Mouse (Mus musculus) left cerebral cortex, postnatal 4 days (tissue): ENCODE results near the gene Slc9a5. TPM values are rescaled to one million over a fixed set of nuclear protein-coding genes. Genes with fewer than 3 reads are reported as not detected.

Source experiments
- DNase-seq: peaks from one replicate; pipeline ENCODE4 v3.0.0-alpha.2; 2022
- intact Hi-C: fragments of 180-260 bp; cut with DNase I; formaldehyde crosslinking; loops from one replicate; pipeline ENCODE4 v1.15.1; 2025
- total RNA-seq, 2 experiments: library from RNA; stranded (reverse); gene quantifications; 2 replicates each; pipeline ENCODE4 v1.2.3; 2021

Slc9a5 gene
- total RNA-seq, 2 experiments from 2014 or later, result 32.6 to 37.0 TPM

DNA sequence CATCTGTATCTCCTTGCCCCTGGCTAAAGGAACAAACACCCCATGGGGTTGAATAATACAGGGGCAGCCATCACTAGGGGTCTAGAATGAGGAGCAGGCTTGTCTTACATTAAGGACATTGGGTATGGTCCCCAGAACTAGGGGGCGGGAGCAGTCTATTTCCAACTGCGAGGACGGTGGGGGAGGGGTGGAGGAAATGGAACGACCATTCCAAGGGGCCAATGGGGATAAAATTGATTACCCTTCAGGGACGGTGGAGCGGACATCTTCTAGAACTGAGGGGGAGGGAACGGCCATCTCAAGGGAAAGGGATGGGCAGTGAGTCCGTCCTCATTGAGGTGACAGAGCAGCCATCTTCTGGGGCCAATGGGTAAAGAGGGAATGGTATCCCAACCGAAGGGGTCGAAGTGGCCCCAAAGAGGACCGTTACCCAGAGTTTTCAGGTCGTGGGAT, 23.0 kb upstream of the Slc9a5 start:
- intact Hi-C loops, result no loop called here
- peak; percentile 42 for DNase-seq

DNA sequence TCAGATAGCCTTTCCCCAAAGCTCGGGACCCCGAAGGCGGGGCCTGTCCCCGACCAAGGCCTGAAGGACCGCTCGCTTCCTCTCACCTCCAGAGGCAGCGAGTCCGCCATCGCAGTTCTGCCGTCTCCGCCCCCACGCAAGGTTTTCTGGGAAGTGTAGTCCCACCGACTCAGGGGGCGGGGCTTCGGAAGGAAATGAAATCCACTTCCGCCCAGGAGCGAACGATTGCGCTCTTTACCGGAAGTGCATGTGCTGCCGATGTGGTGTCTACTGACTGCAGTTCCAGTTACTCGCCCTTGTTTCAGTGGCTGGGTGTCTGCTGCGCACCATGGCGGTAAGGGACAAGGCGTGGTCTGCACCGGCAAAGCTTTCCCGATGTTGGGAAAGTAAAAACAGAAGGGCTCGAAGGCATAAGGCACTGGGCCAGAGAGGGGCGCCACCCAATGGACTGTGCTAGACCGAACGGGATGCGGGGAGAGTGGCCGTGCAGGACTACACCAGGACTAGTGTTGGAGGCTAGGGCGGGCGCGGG, 22.4 kb upstream of the Slc9a5 start, which contains the start of the genes Lrrc29 and Tmem208:
Gene Lrrc29, minus strand, starts transcription at position 138 of the 532 bp plus-strand sequence.
Gene Tmem208, plus strand, starts transcription at position 214 of the 532 bp plus-strand sequence.
- peak; percentile 98 for DNase-seq
- intact Hi-C loops, result no loop called here

DNA sequence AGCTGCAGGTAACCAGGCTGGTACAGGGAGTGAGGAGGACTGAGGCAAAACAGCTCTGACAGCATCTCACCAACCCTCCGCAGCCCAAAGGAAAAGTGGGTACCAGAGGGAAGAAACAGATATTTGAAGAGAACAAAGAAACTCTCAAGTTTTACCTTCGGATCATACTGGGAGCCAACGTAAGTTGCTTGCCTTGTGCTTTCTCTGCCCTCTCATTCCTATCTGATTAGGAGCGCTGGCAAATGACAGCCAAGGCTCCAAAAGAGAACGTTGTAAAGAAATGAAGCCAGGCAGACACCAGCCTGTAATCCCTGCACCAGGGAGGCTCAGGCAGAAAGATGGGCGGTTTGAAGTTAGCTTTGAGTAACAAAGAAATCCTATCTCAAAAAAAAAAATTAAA, 21.7 kb upstream of the Slc9a5 start:
- no peak for DNase-seq
- intact Hi-C loops, result no loop called here

DNA sequence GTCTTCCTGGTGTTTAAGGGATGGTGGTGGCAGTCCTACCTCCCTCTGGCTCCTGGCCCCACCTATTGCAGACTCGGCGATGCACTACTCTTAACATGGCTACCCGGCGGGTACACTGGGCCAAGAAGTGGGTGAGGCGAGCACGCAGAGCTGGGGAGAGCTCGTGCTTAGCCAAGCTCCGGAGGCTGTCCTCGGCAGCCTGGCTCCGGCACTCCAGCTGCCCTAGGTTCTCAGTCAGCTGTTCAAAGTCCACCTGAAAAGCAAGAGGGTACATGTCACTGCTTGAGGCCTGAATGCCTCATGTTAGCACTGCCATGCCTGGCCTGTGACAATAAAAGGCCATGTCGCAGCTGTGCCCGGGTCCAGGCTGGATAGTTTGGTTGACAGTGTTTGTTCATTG, 18.3 kb upstream of the Slc9a5 start:
- intact Hi-C loops, result no loop called here
- no peak for DNase-seq

DNA sequence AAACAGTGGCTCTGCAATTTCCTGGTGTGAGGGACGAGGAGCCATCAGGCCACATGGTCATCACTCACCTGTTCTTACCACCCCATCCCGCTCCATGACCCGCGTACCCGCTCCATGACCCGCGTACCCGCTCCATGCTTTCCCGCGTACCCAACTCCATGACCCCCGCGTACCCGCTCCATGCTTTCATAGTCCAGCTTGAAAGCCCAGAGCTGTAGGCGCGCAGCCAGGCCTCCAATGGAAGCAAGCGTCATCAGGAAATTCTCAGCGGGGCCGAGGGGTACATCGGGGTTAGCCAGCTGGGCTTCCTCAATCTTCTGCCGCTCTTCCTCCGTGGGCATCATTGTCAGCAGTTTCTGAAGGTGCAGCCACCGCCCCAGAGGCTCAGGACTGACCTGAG, 17.2 kb upstream of the Slc9a5 start:
- intact Hi-C loops, result no loop called here
- DNase-seq, result no peak

DNA sequence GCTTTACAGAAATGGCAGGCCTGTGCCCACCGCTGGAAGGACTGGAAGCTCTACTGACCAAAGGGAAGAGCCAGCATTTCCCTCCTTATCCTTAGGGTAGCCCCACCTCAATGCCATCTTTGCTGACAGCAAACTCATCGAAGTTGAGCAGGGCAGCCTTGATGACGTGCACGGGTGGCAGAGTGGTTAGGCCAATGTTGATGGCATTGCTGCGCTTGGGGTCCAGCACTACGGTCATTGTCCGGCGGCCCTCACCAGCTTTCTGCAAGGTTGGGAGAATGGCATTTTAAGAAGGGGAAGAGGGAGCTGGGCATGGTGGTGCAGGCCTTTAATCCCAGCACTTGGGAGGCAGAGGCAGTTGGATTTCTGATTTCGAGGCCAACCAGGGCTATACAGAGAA, 16.7 kb upstream of the Slc9a5 start:
- DNase-seq, result no peak
- intact Hi-C loops, result no loop called here

DNA sequence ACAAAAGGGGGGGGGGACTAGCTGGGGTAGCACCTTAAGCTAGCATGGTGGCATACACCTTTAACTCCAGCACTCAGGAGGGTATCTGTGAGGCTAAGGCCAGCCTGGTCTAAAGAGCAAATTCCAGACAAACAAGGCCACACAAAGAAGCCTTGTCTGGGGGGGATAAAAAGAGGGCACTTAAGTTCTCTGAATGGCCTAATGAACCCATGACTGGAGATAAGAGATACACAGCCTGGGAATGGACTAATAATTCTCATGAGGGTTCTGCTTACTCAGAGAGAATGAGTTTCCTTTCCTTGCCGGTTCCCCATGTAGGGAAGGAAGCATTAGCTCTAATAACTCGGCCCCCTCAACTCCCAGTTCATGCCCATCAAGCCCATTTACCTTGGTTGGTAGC, 16.1 kb upstream of the Slc9a5 start:
- intact Hi-C loops, result no loop called here
- no peak for DNase-seq

DNA sequence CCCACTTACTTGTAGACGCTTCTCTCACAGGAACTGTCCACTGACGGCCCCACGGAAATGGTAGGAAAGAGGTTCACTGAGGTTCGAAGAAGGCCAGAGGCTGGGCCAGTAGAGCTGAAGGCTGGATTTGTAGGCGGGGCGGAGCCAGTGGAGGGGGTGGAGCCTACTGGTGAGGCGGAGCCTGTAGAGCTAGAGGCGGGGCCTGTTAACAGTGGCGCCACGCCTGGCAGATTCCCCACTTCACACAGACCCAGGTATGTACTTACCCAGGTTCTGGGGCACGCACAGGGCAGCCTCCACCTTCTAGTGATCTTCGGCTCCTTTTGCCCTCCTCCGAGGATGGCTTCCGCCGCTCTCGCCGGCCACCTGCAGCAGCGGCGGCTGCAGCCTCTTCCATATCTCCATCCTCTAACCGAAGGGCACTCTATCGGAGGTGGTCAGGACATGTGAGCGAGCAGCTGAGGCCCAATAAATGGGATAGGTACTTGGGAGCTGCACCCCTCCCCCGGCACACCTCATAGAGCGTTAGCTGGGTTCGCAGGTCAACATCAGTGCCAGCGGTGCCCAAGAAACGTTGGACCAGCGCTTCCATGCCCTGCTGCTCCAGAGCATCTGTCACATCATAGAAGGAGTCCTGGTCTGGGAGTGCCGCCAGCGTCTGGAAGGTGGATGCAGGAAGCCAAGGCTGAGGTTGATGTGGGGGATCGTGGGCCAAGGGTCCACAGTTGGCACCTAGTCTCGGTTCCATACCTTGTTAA, 12.1 kb upstream of the Slc9a5 start:
- intact Hi-C loops, result no loop called here

DNA sequence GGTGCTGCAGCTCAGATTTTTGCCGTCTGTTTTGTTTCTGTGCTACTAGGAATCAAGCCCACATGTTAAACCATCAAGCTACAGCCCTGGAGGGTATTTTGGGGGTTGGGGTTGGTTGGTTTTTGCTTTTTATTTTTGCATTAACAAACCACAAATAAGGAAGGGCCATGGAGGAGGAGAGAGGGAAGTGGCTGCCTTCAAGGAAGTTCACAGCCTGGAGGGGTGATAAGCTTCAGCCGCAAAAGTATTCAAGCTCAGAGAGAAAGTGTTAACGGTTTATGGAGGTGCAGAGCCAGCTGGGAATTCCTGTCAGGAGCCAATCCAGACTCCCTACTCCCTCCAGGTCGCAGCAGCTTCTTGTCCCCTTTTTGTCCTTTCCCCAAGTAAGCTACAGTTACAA, 9.7 kb upstream of the Slc9a5 start:
- DNase-seq, result no peak
- intact Hi-C loops, result no loop called here

More for the DNA sequence above, 12.1 kb upstream of the Slc9a5 start:
- no peak for DNase-seq

DNA sequence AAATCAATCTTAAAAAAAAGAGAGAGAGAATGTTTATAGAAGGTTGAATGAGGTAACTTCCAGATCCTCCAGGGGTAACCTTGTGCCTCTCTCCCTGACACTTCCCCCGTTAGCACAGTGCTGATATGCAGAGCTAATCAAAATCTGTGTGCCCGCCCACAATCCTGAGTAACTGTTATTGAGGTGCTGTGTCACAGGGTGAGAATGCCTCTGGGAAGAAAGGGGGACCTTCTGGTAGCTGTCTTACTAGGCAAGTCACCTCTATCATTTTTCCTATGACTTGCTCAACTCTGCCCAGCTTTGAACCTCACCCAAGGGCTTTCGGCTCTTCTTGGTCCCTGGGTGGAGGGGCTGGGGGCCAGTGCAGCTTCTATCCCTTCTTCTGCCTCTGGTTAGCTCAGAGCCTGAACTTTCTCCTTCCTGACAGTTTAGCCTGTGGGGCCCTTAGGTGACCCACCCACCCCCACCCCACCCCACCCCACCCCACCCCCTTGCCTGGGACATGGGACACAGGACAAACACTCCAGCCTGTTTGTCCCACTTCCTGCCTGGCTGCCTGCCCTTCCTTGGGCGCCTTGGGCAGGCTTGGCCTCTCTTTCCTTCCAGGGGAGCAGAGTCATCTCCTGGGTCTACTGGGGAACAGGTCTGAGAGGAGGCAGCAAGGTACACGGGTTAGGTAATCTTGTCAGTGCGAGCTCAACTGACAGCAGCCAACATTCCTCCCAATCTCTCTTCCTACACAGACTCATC, 8.6 kb upstream of the Slc9a5 start:
- intact Hi-C loops, result no loop called here
- DNase-seq, result no peak

DNA sequence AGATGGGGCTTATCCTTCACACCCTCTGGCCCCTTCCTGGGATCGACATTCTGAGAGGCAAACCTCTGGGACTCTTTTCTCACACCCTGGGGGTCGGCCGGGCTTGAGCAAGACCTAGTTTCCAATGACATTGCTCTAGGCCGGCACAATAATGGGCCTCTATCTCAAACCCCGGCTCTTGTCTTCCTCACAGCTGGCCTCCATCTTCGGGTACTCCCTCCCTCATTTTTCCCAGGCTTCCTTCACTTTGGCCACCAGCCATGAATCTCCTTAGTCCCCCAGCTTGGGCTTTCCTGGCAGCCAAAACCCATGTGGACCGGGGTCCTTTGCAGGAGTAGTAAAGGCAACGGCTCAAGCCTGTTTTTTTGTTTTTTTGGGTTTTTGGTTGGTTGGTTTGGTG, 7.2 kb upstream of the Slc9a5 start:
- intact Hi-C loops, result no loop called here
- DNase-seq, result peak; percentile 31

DNA sequence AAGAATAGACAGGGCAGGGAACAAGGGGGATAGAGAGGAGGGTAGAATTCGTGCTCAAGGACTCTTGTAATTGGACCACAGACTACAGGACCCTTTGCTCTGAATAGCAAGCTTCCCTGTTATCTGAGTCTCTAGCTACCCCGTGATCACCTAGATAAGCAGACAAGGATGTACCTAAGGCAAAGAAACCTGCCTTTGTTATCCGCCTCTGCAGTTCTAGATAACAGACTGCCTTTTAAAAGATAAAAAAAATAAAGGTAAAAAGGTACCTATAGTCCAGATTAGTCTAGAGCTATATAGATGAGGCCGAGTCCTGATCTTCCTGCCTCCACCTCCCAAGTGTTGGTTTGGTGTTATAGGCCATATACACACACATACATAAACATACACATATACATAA, 5.9 kb upstream of the Slc9a5 start:
- intact Hi-C loops, result no loop called here
- no peak for DNase-seq

DNA sequence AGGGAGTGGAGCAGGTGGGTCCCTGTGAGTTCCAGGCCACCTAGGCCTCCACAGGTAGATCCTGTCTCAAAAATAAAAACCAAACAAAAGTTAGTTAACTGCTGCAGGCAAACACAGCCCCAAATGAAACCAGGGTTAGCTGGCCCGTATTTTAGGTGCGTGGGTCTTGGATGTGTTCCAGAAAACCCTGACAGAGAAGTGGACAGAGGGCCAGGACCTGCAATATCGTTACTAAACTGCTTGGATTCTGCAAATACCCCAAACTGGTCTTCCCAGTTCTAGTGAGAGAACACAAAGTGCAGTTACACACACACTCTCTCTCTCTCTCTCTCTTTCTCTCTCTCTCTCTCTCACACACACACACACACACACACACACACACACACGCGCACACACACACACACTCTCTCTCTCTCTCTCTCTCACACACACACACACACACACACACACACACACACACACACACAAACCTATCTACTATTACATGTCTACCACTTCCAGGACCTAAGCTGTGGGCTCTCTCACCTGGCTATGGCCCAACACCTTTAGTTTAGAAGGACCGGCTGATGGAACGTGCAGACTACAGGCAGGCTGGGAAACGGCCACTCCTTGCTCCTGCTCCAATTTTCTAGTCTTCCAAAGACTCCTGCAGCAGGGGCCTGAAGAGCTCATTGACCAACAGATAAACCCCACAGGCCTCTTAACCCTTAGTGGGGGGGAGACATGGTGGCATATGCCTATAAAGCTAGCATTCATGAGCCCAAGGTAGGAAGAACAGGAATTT, 4.7 kb upstream of the Slc9a5 start:
- DNase-seq, result no peak
- intact Hi-C loops, result no loop called here

DNA sequence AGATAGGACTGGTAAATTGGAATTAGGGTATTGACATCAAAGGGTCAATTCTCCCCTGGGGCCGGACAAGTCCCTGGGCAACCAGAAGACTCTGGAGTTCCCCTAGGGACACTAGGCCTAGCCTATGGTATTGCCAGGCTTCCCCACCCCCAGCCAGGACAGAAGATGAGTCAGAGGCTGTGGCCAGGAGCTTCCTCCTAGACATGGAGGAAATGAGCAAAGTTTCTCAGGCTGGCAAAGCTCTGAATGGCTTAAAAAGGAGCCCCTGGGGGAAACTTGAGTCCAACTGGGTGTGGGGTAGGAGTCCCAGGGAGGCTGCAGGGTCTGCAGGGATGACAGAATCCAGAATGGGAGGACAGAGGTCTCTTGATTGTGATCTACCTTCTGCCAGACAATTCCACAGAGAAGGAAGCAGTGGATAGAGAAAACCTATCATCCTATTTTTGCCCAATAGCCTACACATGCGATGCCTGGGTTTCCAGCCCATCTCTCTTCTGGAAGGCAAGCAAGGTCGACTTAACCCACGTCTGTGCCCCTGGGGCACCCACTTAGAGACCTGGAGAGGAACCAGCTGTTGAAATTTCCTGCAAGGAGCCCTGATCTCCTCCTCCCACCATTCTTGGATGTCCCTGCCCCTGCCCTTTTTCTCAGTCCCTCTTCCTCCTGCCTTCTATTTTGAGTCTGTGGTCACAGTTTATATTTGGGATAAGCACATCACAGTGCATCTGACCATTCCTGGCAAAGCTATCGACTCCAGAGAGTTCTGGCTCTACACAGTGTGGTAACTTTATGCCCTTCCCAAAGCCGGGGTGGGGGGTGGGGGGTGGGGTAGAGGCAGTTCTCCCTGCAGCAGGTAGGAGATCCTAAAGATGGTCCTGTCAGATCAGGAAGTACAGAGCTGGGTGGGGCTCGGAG, 3.3 kb upstream of the Slc9a5 start:
- intact Hi-C loops, result no loop called here
- DNase-seq, result no peak

DNA sequence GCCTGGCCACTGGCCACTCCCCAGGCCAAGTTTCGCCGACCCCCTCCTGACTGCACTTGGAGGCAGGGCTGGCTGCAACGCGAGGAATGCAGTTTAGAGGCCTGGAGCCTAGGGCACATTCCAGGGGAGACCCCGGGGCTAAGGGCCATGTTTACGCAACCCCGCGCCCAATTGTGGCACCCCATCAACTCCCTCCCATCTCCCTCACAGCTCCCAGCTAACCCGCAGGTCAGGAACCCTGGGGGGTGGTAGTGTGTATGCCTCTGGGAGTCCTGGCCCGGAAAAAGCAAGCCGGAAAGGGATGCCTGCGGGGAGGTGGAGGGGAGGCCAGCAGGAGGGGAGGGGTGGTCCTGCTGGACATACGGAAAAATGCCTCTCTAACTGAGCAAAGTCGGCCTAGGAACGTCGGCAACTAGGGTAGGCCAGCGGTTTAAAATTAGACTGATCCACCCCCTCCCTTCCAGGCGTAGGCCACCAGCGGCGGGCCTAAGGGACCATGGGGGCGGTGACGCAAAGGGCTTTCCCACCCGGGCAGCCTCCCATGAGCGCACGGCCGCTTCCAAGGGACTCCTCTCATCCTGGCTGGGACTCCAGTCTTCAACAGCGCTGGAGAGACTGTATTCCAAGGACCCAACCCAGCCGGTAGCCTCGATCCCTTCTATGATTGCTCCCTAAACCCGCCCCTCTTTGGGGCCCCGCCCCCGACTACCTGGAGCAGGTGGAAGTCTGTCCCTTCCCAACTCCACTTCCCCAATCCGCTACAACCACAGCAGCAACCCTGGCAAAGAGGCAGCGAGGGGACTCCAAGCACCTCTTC, 1.8 kb upstream of the Slc9a5 start:
- intact Hi-C loops, result no loop called here
- peak; percentile 29 for DNase-seq

DNA sequence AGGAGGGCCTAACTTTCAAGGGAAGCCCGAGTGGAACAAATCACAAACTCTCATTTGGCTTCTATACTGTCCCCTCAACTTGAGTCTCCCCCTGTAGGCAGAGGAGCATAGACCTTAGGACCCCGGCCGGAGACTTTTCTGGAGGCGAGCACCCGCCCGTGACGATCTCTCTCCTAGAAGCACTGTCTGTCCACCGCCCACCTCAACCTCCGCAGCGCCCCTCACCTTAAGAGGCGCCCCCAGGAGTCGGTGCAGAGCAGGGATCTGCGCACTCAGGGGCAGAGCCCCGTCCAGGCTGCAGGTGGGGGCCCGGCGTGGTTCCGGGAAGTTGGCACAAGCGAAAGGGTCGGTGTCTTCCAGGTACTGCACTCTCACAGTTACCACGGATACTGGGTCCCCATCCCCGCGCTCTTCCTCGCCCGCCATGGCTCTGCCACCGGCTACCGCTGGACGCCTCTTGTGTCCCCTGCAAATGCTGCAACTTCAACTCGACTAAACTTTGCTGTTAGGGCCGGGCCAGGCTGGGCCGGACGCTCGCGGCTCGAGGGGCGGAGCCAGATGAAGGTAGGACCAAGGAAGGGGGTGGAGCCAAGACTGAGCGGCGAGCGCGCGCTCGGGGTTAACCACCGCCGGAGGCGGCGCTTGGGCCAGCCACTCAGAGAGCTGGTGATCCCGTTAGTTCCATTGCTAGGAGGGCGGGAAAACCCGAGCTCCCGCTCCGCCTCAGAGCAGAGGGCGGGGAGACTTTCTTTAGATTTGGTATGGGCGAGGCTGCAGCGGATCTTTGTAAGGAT, 1.0 kb upstream of the Slc9a5 start, which contains the start of gene Fhod1:
Gene Fhod1, minus strand, starts transcription at position 526 of the 794 bp plus-strand sequence.
- peak; percentile 94 for DNase-seq
- intact Hi-C loops, result no loop called here

DNA sequence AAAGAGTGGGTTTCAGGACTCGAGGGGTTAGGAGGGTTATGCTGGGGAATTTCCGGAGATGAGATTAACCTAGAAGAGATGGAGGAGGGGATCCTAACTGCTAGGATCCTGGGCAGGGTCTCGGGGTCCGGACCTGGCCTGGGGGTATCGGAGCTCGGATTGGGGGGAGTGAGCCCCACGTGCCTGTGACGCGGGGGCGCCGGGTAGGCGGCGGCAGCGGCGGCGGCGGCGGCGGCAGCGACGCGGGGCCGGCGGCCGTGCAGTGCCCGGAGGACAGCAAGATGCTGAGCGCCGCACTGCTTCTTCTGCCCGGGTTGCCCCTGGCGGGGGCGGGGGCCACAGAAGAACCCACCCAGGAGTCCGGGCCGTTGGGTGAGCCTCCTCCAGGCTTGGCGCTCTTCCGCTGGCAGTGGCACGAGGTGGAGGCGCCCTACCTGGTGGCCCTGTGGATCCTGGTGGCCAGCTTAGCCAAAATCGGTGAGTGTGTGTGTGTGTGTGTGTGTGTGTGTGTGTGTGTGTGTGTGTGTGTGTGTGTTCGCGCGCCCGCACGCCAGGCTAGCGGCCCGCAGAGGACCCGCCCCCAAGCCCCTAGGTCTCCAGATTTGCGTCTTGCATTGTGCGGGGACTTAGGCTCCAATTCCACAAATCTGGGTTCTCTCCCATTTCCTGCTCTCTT, 591 bp downstream of the Slc9a5 start:
- intact Hi-C loops, result no loop called here
- peak; percentile 57 for DNase-seq

DNA sequence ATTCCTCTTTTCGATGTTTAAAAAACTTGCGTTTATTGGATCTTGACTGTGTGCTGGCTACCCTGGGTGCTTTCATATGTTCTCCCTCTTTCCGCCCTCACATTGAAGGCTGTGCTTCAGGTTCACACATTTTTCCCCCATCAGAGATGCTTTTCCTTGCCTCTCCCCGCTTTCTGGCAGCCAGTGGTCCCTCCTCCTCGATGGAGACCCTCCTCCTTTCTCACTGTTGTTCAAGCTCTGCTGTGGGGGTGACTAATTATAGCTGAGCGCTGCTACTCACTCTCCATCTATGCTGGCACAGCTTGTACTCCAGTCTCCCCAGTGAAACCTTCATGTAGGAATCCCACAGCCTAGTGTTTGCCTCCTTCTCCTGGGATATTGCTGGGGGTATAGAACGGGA, 1.5 kb downstream of the Slc9a5 start:
- DNase-seq, result no peak
- intact Hi-C loops, result no loop called here
